Mouse (Mus musculus): ENCODE results near the gene Rnf141. TPM values are rescaled to one million over a fixed set of nuclear protein-coding genes. Genes with fewer than 3 reads are reported as not detected.

Gene Rnf141
- polyA plus RNA-seq, 1 experiment from 2014 or later, result 35.0 TPM

GRCm38 (mm10) chr7:110774674-110775073 is 69.6 kb downstream of the Rnf141 start:
- Histone ChIP-seq H3K4me2 (peak overlapping the region; percentile 83), H3K4me3 (ENCODE audit: low read depth, low read length) (peak overlapping the region; percentile 56), H3K27ac (ENCODE audit: low read depth, low read length) (peak overlapping the region; percentile 92), H3K9me3 (ENCODE audit: control insufficient read depth, low read length) (no peaks in the 10 kb centered on the region), H3K27me3 (replicated peaks; ENCODE audit: control insufficient read depth, insufficient read depth, low read length) (peaks cover 2% of the 10 kb centered on the region; the same call in 1 of the 2 replicates), H3K4me1 (replicated peaks; ENCODE audit: control insufficient read depth, insufficient read depth, low read length) (peaks cover 80% of the 10 kb centered on the region), H3K9ac (ENCODE audit: low read depth, low read length) (peak overlapping the region; percentile 83), H3K36me3 (ENCODE audit: control insufficient read depth, insufficient read depth, low read length) (peaks cover 4% of the 10 kb centered on the region; the same call in 1 of the 2 replicates)
- DNase-seq (ENCODE audit: low spot score) (no peak), ATAC-seq (replicated peaks; ENCODE audit: low FRiP score) (peak; percentile 86)
- WGBS, result 38% methylated on average over 8 of the region's 8 CpGs

- H3K9ac ChIP-seq (ENCODE audit: low read depth, low read length), result peak overlapping the region; percentile 83
- H3K4me3 ChIP-seq (ENCODE audit: low read depth, low read length), result peak overlapping the region; percentile 56
- H3K27ac ChIP-seq (ENCODE audit: low read depth, low read length), result peak overlapping the region; percentile 92
- H3K27me3 ChIP-seq (replicated peaks; ENCODE audit: control insufficient read depth, insufficient read depth, low read length), result peaks cover 7% of the 10 kb centered on the region
- WGBS, result 36% methylated on average over 1 of the region's 1 CpGs
- H3K9me3 ChIP-seq (ENCODE audit: control insufficient read depth, low read length), result no peaks in the 10 kb centered on the region
- peaks cover 80% of the 10 kb centered on the region for H3K4me1 ChIP-seq (replicated peaks; ENCODE audit: control insufficient read depth, insufficient read depth, low read length)
- H3K4me2 ChIP-seq, result peak overlapping the region; percentile 83
- DNase-seq (ENCODE audit: low spot score), result no peak
- ATAC-seq (replicated peaks; ENCODE audit: low FRiP score), result peak; percentile 21
- H3K36me3 ChIP-seq (ENCODE audit: control insufficient read depth, insufficient read depth, low read length), result peaks cover 2% of the 10 kb centered on the region; the same call in 1 of the 2 replicates
These were observed 70.2 kb downstream of the Rnf141 start for GRCm38 (mm10) chr7:110774077-110774476.

GRCm38 (mm10) chr7:110773204-110774002 is 70.9 kb downstream of the Rnf141 start:
- Histone ChIP-seq H3K9me3 (ENCODE audit: control insufficient read depth, low read length) (no peaks in the 10 kb centered on the region), H3K4me1 (replicated peaks; ENCODE audit: control insufficient read depth, insufficient read depth, low read length) (peaks cover 82% of the 10 kb centered on the region), H3K27me3 (replicated peaks; ENCODE audit: control insufficient read depth, insufficient read depth, low read length) (peaks cover 14% of the 10 kb centered on the region), H3K9ac (ENCODE audit: low read depth, low read length) (peak overlapping the region; percentile 83), H3K4me3 (ENCODE audit: low read depth, low read length) (peak overlapping the region; percentile 56), H3K36me3 (ENCODE audit: control insufficient read depth, insufficient read depth, low read length) (peaks cover 2% of the 10 kb centered on the region; the same call in 1 of the 2 replicates), H3K4me2 (peak overlapping the region; percentile 83), H3K27ac (ENCODE audit: low read depth, low read length) (peak overlapping the region; percentile 92)
- 14% methylated on average over 14 of the region's 14 CpGs for WGBS
- ATAC-seq (replicated peaks; ENCODE audit: low FRiP score), result peak; percentile 60
- peak; percentile 55 for DNase-seq (ENCODE audit: low spot score)

GRCm38 (mm10) chr7:110772343-110772742 is 71.9 kb downstream of the Rnf141 start:
- Histone ChIP-seq H3K4me2 (no peak overlapping the region), H3K9me3 (ENCODE audit: control insufficient read depth, low read length) (no peaks in the 10 kb centered on the region), H3K4me1 (replicated peaks; ENCODE audit: control insufficient read depth, insufficient read depth, low read length) (peaks cover 76% of the 10 kb centered on the region), H3K36me3 (ENCODE audit: control insufficient read depth, insufficient read depth, low read length) (no peaks in the 10 kb centered on the region), H3K9ac (ENCODE audit: low read depth, low read length) (peak overlapping the region; percentile 83; the same call in 1 of the 2 replicates), H3K27me3 (replicated peaks; ENCODE audit: control insufficient read depth, insufficient read depth, low read length) (peaks cover 18% of the 10 kb centered on the region), H3K27ac (ENCODE audit: low read depth, low read length) (peak overlapping the region; percentile 8; the same call in 1 of the 2 replicates), H3K4me3 (ENCODE audit: low read depth, low read length) (no peak overlapping the region)
- 81% methylated on average over 3 of the region's 3 CpGs for WGBS
- DNase-seq (ENCODE audit: low spot score) (no peak), ATAC-seq (replicated peaks; ENCODE audit: low FRiP score) (no peak)

- H3K36me3 ChIP-seq (ENCODE audit: control insufficient read depth, insufficient read depth, low read length), result no peaks in the 10 kb centered on the region
- no peaks in the 10 kb centered on the region for H3K9me3 ChIP-seq (ENCODE audit: control insufficient read depth, low read length)
- H3K27ac ChIP-seq (ENCODE audit: low read depth, low read length), result peak overlapping the region; percentile 55
- peaks cover 18% of the 10 kb centered on the region for H3K27me3 ChIP-seq (replicated peaks; ENCODE audit: control insufficient read depth, insufficient read depth, low read length)
- no peak overlapping the region for H3K4me2 ChIP-seq
- ATAC-seq (replicated peaks; ENCODE audit: low FRiP score) (no peak), DNase-seq (ENCODE audit: low spot score) (no peak)
- H3K9ac ChIP-seq (ENCODE audit: low read depth, low read length), result no peak overlapping the region
- no peak overlapping the region for H3K4me3 ChIP-seq (ENCODE audit: low read depth, low read length)
- WGBS, result 57% methylated on average over 4 of the region's 4 CpGs
- H3K4me1 ChIP-seq (replicated peaks; ENCODE audit: control insufficient read depth, insufficient read depth, low read length), result peaks cover 62% of the 10 kb centered on the region
These were observed 73.3 kb downstream of the Rnf141 start for GRCm38 (mm10) chr7:110770949-110771348.

- peaks cover 18% of the 10 kb centered on the region for H3K27me3 ChIP-seq (replicated peaks; ENCODE audit: control insufficient read depth, insufficient read depth, low read length)
- H3K4me3 ChIP-seq (ENCODE audit: low read depth, low read length), result peak overlapping the region; percentile 69
- no peak overlapping the region; the same call in 1 of the 2 replicates for H3K27ac ChIP-seq (ENCODE audit: low read depth, low read length)
- ATAC-seq (replicated peaks; ENCODE audit: low FRiP score), result peak; percentile 38; the same call in 1 of the 2 replicates
- H3K4me1 ChIP-seq (replicated peaks; ENCODE audit: control insufficient read depth, insufficient read depth, low read length), result peaks cover 51% of the 10 kb centered on the region
- no peak for DNase-seq (ENCODE audit: low spot score)
- H3K36me3 ChIP-seq (ENCODE audit: control insufficient read depth, insufficient read depth, low read length), result no peaks in the 10 kb centered on the region
- H3K9me3 ChIP-seq (ENCODE audit: control insufficient read depth, low read length), result no peaks in the 10 kb centered on the region
- H3K4me2 ChIP-seq, result peak overlapping the region; percentile 99
- WGBS, result 30% methylated on average over 4 of the region's 4 CpGs
- H3K9ac ChIP-seq (ENCODE audit: low read depth, low read length), result peak overlapping the region; percentile 77
These were observed 75.2 kb downstream of the Rnf141 start for GRCm38 (mm10) chr7:110769094-110769493.

- under 1% methylated on average over 61 of the region's 61 CpGs for WGBS
- H3K4me3 ChIP-seq (ENCODE audit: low read depth, low read length), result peak overlapping the region; percentile 69
- H3K9me3 ChIP-seq (ENCODE audit: control insufficient read depth, low read length), result no peaks in the 10 kb centered on the region
- peaks cover 18% of the 10 kb centered on the region for H3K27me3 ChIP-seq (replicated peaks; ENCODE audit: control insufficient read depth, insufficient read depth, low read length)
- peak overlapping the region; percentile 99 for H3K4me2 ChIP-seq
- DNase-seq (ENCODE audit: low spot score) (peak; percentile 56), ATAC-seq (replicated peaks; ENCODE audit: low FRiP score) (peak; percentile 28)
- H3K9ac ChIP-seq (ENCODE audit: low read depth, low read length), result peak overlapping the region; percentile 77
- no peaks in the 10 kb centered on the region for H3K36me3 ChIP-seq (ENCODE audit: control insufficient read depth, insufficient read depth, low read length)
- no peak overlapping the region for H3K27ac ChIP-seq (ENCODE audit: low read depth, low read length)
- H3K4me1 ChIP-seq (replicated peaks; ENCODE audit: control insufficient read depth, insufficient read depth, low read length), result peaks cover 45% of the 10 kb centered on the region
These were observed 75.7 kb downstream of the Rnf141 start for GRCm38 (mm10) chr7:110768451-110769064.

GRCm38 (mm10) chr7:110768001-110768400 is 76.3 kb downstream of the Rnf141 start, which contains the start of gene Ampd3:
Gene Ampd3 (plus strand): TSS chr7:110768206.
- no peaks in the 10 kb centered on the region for H3K9me3 ChIP-seq (ENCODE audit: control insufficient read depth, low read length)
- no peak for ATAC-seq (replicated peaks; ENCODE audit: low FRiP score)
- 31% methylated on average over 16 of the region's 16 CpGs for WGBS
- H3K4me1 ChIP-seq (replicated peaks; ENCODE audit: control insufficient read depth, insufficient read depth, low read length), result peaks cover 40% of the 10 kb centered on the region
- no peak within 1 kb of the TSS for H3K27ac ChIP-seq (ENCODE audit: low read depth, low read length)
- no peak for DNase-seq (ENCODE audit: low spot score)
- H3K4me3 ChIP-seq (ENCODE audit: low read depth, low read length), result peak within 1 kb of the TSS; percentile 69
- H3K27me3 ChIP-seq (replicated peaks; ENCODE audit: control insufficient read depth, insufficient read depth, low read length), result peaks cover 18% of the 10 kb centered on the region
- H3K4me2 ChIP-seq, result peak within 1 kb of the TSS; percentile 99
- H3K9ac ChIP-seq (ENCODE audit: low read depth, low read length), result peak within 1 kb of the TSS; percentile 77
- no peaks in the 10 kb centered on the region for H3K36me3 ChIP-seq (ENCODE audit: control insufficient read depth, insufficient read depth, low read length)

Measured in liver, embryonic 11.5 days (tissue).